Mouse (Mus musculus) lung, postnatal 0 days (tissue): ENCODE measurements around the gene Klhdc8a.

Source experiments
- CTCF ChIP-seq: IDR thresholded peaks from 2 replicates; pipeline ENCODE4 v1.5.1; 2016; ENCODE audit warnings: antibody characterized with exemption, mild to moderate bottlenecking
- EP300 ChIP-seq: IDR thresholded peaks from 2 replicates; pipeline ENCODE4 v1.6.1; 2016; ENCODE audit warnings: antibody characterized with exemption, mild to moderate bottlenecking, control low read depth

- TF ChIP-seq CTCF = no peak
- no peak for TF ChIP-seq EP300
These were observed 16.3 kb upstream of the Klhdc8a start for GRCm38 (mm10) chr1:132282177-132282536.
